Mouse (Mus musculus): ENCODE measurements at regions not wholly inside any gene's neighbourhood (a gene's known extent, or its start where the extent isn't known, plus 50 kb on each side); places are given as distances from the start of the nearest gene placed in this dataset.

GRCm38 (mm10) chr4:53386309-53386708 lies 53.9 kb upstream of the Slc44a1 start:
- no peaks in the 10 kb centered on the region for H3K9me3 ChIP-seq (ENCODE audit: control insufficient read depth, low read length)
- H3K4me1 ChIP-seq (ENCODE audit: control insufficient read depth, insufficient read depth, low read length), result no peaks in the 10 kb centered on the region
- no peaks in the 10 kb centered on the region for H3K27me3 ChIP-seq (ENCODE audit: control insufficient read depth, insufficient read depth, low read length)
- no peaks in the 10 kb centered on the region for H3K36me3 ChIP-seq (ENCODE audit: control insufficient read depth, insufficient read depth, low read length)
- H3K9ac ChIP-seq (ENCODE audit: low read length), result no peak overlapping the region
- H3K4me3 ChIP-seq (ENCODE audit: low read depth, low read length), result no peak overlapping the region
- no peak overlapping the region for H3K4me2 ChIP-seq
- ATAC-seq (ENCODE audit: low FRiP score), result no peak
- DNase-seq (ENCODE audit: low spot score, missing footprints), result no peak
- 91% methylated on average over 8 of the region's 8 CpGs for WGBS
- H3K27ac ChIP-seq (ENCODE audit: low read depth, low read length), result no peak overlapping the region

- peak; percentile 98 for DNase-seq (ENCODE audit: low spot score, missing footprints)
- no peaks in the 10 kb centered on the region for H3K9me3 ChIP-seq (ENCODE audit: control insufficient read depth, low read length)
- ATAC-seq (ENCODE audit: low FRiP score), result peak; percentile 38; the same call in 1 of the 2 replicates
Observed at GRCm38 (mm10) chr4:53384761-53385160, 55.5 kb upstream of the Slc44a1 start.

GRCm38 (mm10) chr4:53384104-53384503 lies 56.1 kb upstream of the Slc44a1 start:
- no peak for ATAC-seq (ENCODE audit: low FRiP score)
- 77% methylated on average over 6 of the region's 6 CpGs for WGBS

More at GRCm38 (mm10) chr4:53384761-53385160, 55.5 kb upstream of the Slc44a1 start:
- Histone ChIP-seq H3K36me3 (ENCODE audit: control insufficient read depth, insufficient read depth, low read length) (no peaks in the 10 kb centered on the region), H3K4me1 (ENCODE audit: control insufficient read depth, insufficient read depth, low read length) (no peaks in the 10 kb centered on the region), H3K9ac (ENCODE audit: low read length) (no peak overlapping the region), H3K27ac (ENCODE audit: low read depth, low read length) (no peak overlapping the region), H3K4me2 (no peak overlapping the region), H3K4me3 (ENCODE audit: low read depth, low read length) (no peak overlapping the region), H3K27me3 (ENCODE audit: control insufficient read depth, insufficient read depth, low read length) (no peaks in the 10 kb centered on the region)
- WGBS, result 49% methylated on average over 6 of the region's 6 CpGs

DNA sequence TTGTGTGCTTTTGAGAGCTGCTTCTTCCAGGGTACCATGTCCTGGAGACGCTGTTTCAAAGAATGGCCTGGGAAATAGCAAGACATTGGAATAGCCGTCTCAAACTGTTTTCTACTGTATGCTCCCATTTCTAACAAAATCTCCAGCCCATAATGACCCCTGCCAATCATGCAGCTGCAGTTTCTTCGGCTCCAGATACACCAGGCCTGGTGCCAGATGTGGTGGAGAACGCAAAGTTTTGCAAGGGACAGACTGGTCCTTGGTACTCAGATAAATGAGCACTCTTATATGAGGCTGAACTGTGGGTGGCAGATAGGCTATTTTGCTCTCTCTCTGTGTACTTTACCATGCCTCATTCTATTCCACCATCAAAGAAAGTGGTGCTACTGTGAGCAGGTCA lies 58.2 kb upstream of the Slc44a1 start:
- WGBS, result 86% methylated on average over 4 of the region's 4 CpGs

More at GRCm38 (mm10) chr4:53384104-53384503, 56.1 kb upstream of the Slc44a1 start:
- Histone ChIP-seq H3K4me1 (ENCODE audit: control insufficient read depth, insufficient read depth, low read length) (no peaks in the 10 kb centered on the region), H3K27ac (ENCODE audit: low read depth, low read length) (no peak overlapping the region), H3K9me3 (ENCODE audit: control insufficient read depth, low read length) (no peaks in the 10 kb centered on the region), H3K36me3 (ENCODE audit: control insufficient read depth, insufficient read depth, low read length) (no peaks in the 10 kb centered on the region), H3K9ac (ENCODE audit: low read length) (no peak overlapping the region), H3K27me3 (ENCODE audit: control insufficient read depth, insufficient read depth, low read length) (no peaks in the 10 kb centered on the region), H3K4me3 (ENCODE audit: low read depth, low read length) (no peak overlapping the region), H3K4me2 (no peak overlapping the region)
- no peak for DNase-seq (ENCODE audit: low spot score, missing footprints)

DNA sequence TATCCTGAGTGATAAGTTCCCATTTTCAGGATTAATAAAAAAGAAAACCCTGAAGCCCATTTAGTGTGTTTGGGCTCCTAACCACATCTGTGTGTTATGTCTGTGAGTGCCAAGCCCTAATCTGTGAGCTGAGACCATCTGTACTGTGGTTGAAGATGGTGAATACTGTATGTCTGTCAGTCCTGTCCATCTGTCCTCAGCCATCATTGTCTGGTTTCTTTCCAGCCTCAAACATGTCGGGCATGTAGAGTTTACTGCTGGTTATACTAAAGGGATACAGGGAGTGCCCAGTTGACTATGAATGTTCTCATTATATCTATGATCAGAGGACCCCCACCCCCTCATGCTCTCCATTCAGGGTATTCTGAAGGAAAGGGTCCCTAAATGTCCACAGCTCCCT lies 60.4 kb upstream of the Slc44a1 start:
- H3K9ac ChIP-seq (ENCODE audit: low read length), result no peak overlapping the region
- H3K9me3 ChIP-seq (ENCODE audit: control insufficient read depth, low read length), result no peaks in the 10 kb centered on the region
- H3K4me1 ChIP-seq (ENCODE audit: control insufficient read depth, insufficient read depth, low read length), result no peaks in the 10 kb centered on the region
- H3K4me2 ChIP-seq, result no peak overlapping the region
- H3K27me3 ChIP-seq (ENCODE audit: control insufficient read depth, insufficient read depth, low read length), result no peaks in the 10 kb centered on the region
- no peak overlapping the region for H3K27ac ChIP-seq (ENCODE audit: low read depth, low read length)
- ATAC-seq (ENCODE audit: low FRiP score) (no peak), DNase-seq (ENCODE audit: low spot score, missing footprints) (no peak)
- WGBS, result 75% methylated on average over 1 of the region's 1 CpGs
- no peak overlapping the region for H3K4me3 ChIP-seq (ENCODE audit: low read depth, low read length)
- H3K36me3 ChIP-seq (ENCODE audit: control insufficient read depth, insufficient read depth, low read length), result no peaks in the 10 kb centered on the region

More for the DNA sequence above, 58.2 kb upstream of the Slc44a1 start:
- no peak overlapping the region for H3K9ac ChIP-seq (ENCODE audit: low read length)
- H3K4me3 ChIP-seq (ENCODE audit: low read depth, low read length), result no peak overlapping the region
- no peak overlapping the region for H3K4me2 ChIP-seq
- no peak overlapping the region for H3K27ac ChIP-seq (ENCODE audit: low read depth, low read length)
- no peaks in the 10 kb centered on the region for H3K36me3 ChIP-seq (ENCODE audit: control insufficient read depth, insufficient read depth, low read length)
- no peaks in the 10 kb centered on the region for H3K27me3 ChIP-seq (ENCODE audit: control insufficient read depth, insufficient read depth, low read length)
- no peak for DNase-seq (ENCODE audit: low spot score, missing footprints)
- no peaks in the 10 kb centered on the region for H3K4me1 ChIP-seq (ENCODE audit: control insufficient read depth, insufficient read depth, low read length)
- no peaks in the 10 kb centered on the region for H3K9me3 ChIP-seq (ENCODE audit: control insufficient read depth, low read length)
- ATAC-seq (ENCODE audit: low FRiP score), result no peak

DNA sequence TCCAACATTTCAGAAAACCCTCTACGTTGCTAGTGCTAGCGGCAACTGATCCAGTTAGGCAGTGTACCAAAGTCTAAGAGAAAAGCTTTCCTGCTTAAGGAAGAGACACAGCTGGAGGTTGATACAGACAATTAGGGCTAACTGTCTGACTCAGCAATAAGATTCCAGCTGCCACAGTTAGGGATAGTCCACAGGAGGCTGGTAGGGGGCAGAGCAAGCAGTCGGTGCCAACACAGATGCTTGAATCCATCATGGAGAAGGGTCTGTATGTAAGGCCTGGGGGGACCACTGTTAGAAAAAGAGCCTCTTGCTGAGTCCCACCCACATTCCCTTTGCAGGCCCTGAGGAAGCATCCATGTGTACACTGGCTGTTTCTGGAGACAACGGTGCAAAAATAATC lies 63.2 kb upstream of the Slc44a1 start:
- Histone ChIP-seq H3K27me3 (ENCODE audit: control insufficient read depth, insufficient read depth, low read length) (no peaks in the 10 kb centered on the region), H3K4me2 (no peak overlapping the region), H3K36me3 (ENCODE audit: control insufficient read depth, insufficient read depth, low read length) (no peaks in the 10 kb centered on the region), H3K9ac (ENCODE audit: low read length) (no peak overlapping the region), H3K27ac (ENCODE audit: low read depth, low read length) (no peak overlapping the region), H3K4me3 (ENCODE audit: low read depth, low read length) (no peak overlapping the region), H3K9me3 (ENCODE audit: control insufficient read depth, low read length) (no peaks in the 10 kb centered on the region), H3K4me1 (ENCODE audit: control insufficient read depth, insufficient read depth, low read length) (no peaks in the 10 kb centered on the region)
- no peak for ATAC-seq (ENCODE audit: low FRiP score)
- 76% methylated on average over 4 of the region's 4 CpGs for WGBS
- no peak for DNase-seq (ENCODE audit: low spot score, missing footprints)

DNA sequence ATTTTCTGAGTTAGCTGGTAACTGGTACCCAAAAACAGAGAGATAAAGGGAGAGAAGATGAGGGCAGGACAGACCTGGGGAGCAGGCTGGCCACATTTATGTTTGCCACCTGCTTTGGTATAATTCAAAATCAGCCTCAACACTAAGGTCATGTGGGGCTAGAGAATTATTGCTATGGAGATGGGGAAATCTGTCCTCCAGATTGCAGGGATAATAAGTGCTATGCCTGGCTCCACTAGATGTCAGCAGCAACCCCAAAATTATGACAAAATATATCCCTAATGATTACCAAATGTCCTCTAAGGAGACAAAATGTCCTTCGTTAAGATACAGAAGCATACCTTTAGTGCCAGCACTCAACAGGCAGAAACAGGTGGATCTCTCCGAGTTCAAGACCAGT lies 83.8 kb upstream of the Slc44a1 start:
- no peaks in the 10 kb centered on the region for H3K36me3 ChIP-seq (ENCODE audit: control insufficient read depth, insufficient read depth, low read length)
- H3K27me3 ChIP-seq (ENCODE audit: control insufficient read depth, insufficient read depth, low read length), result no peaks in the 10 kb centered on the region
- no peaks in the 10 kb centered on the region for H3K9me3 ChIP-seq (ENCODE audit: control insufficient read depth, low read length)
- no peak for DNase-seq (ENCODE audit: low spot score, missing footprints)
- 92% methylated on average over 2 of the region's 2 CpGs for WGBS
- no peak overlapping the region for H3K27ac ChIP-seq (ENCODE audit: low read depth, low read length)
- no peak overlapping the region for H3K4me2 ChIP-seq
- H3K4me3 ChIP-seq (ENCODE audit: low read depth, low read length), result no peak overlapping the region
- ATAC-seq (ENCODE audit: low FRiP score), result no peak
- H3K4me1 ChIP-seq (ENCODE audit: control insufficient read depth, insufficient read depth, low read length), result no peaks in the 10 kb centered on the region; the same call in 1 of the 2 replicates
- no peak overlapping the region for H3K9ac ChIP-seq (ENCODE audit: low read length)

GRCm38 (mm10) chr4:53354961-53355360 lies 85.3 kb upstream of the Slc44a1 start:
- DNase-seq (ENCODE audit: low spot score, missing footprints), result no peak
- no peaks in the 10 kb centered on the region; the same call in 1 of the 2 replicates for H3K4me1 ChIP-seq (ENCODE audit: control insufficient read depth, insufficient read depth, low read length)
- H3K9ac ChIP-seq (ENCODE audit: low read length), result no peak overlapping the region
- H3K36me3 ChIP-seq (ENCODE audit: control insufficient read depth, insufficient read depth, low read length), result no peaks in the 10 kb centered on the region
- no peaks in the 10 kb centered on the region for H3K27me3 ChIP-seq (ENCODE audit: control insufficient read depth, insufficient read depth, low read length)
- no peak overlapping the region for H3K27ac ChIP-seq (ENCODE audit: low read depth, low read length)
- 36% methylated on average over 5 of the region's 5 CpGs for WGBS
- no peaks in the 10 kb centered on the region for H3K9me3 ChIP-seq (ENCODE audit: control insufficient read depth, low read length)
- H3K4me3 ChIP-seq (ENCODE audit: low read depth, low read length), result no peak overlapping the region
- ATAC-seq (ENCODE audit: low FRiP score), result no peak
- H3K4me2 ChIP-seq, result no peak overlapping the region

- DNase-seq (ENCODE audit: low spot score, missing footprints) (no peak), ATAC-seq (ENCODE audit: low FRiP score) (no peak)
- 57% methylated on average over 4 of the region's 4 CpGs for WGBS
- H3K27me3 ChIP-seq (ENCODE audit: control insufficient read depth, insufficient read depth, low read length), result no peaks in the 10 kb centered on the region
- no peak overlapping the region for H3K9ac ChIP-seq (ENCODE audit: low read length)
- no peak overlapping the region for H3K4me2 ChIP-seq
- H3K9me3 ChIP-seq (ENCODE audit: control insufficient read depth, low read length), result no peaks in the 10 kb centered on the region
- no peaks in the 10 kb centered on the region for H3K36me3 ChIP-seq (ENCODE audit: control insufficient read depth, insufficient read depth, low read length)
- H3K27ac ChIP-seq (ENCODE audit: low read depth, low read length), result no peak overlapping the region
- no peaks in the 10 kb centered on the region; the same call in 1 of the 2 replicates for H3K4me1 ChIP-seq (ENCODE audit: control insufficient read depth, insufficient read depth, low read length)
- H3K4me3 ChIP-seq (ENCODE audit: low read depth, low read length), result no peak overlapping the region
Observed at GRCm38 (mm10) chr4:53353399-53354090, 86.7 kb upstream of the Slc44a1 start.

Measured in midbrain, embryonic 11.5 days (tissue).